In genomic region chr6:65310840-65311620, GRCm38 (mm10) we compare ENCODE assay signal across 19 mouse cellular contexts.
DNase-seq lines count a peak whose midpoint lies in the region; ATAC-seq and TF ChIP-seq lines count a peak whose summit lies in the region.
"Had no signal": no experiment of that assay in that cellular context is flagged by ENCODE, and none has a peak within 500 bp of the region (broad histone marks: within the 10 kb centered on the region; RNA-seq: fewer than 3 reads in every experiment).

No protein-coding gene starts in this region.

- no peaks in the 10 kb centered on the region for H3K27me3 ChIP-seq in embryonic facial prominence, embryonic 11.5 days (ENCODE audit: control insufficient read depth, insufficient read depth, low read length)
- no peaks in the 10 kb centered on the region for H3K27me3 ChIP-seq in hindbrain, embryonic 12.5 days
- no peaks in the 10 kb centered on the region for H3K27me3 ChIP-seq in midbrain, embryonic 14.5 days (ENCODE audit: control insufficient read depth, insufficient read depth, low read length)
- H3K27me3 ChIP-seq in lung, postnatal 0 days (replicated peaks; ENCODE audit: insufficient read depth, low read length) = no peaks in the 10 kb centered on the region
- H3K27me3 ChIP-seq: heart, embryonic 15.5 days; stomach, embryonic 15.5 days had no signal

- no peaks in the 10 kb centered on the region for H3K4me1 ChIP-seq in embryonic facial prominence, embryonic 11.5 days (ENCODE audit: control insufficient read depth, insufficient read depth, low read length)
- H3K4me1 ChIP-seq in hindbrain, embryonic 12.5 days = no peaks in the 10 kb centered on the region; the same call in 1 of the 2 replicates
- peaks cover 4% of the 10 kb centered on the region; the same call in 1 of the 2 replicates for H3K4me1 ChIP-seq in midbrain, embryonic 14.5 days (ENCODE audit: control insufficient read depth, insufficient read depth, low read length)
- H3K4me1 ChIP-seq in lung, postnatal 0 days (ENCODE audit: insufficient read depth, low read depth, low read length) = no peaks in the 10 kb centered on the region
- H3K4me1 ChIP-seq: heart, embryonic 15.5 days; stomach, embryonic 15.5 days had no signal

- TF ChIP-seq EP300 in lung, postnatal 0 days (IDR thresholded peaks at IDR 0.05) = no peak

- no peak overlapping the region for H3K4me2 ChIP-seq in embryonic facial prominence, embryonic 11.5 days (ENCODE audit: low read depth, low read length)
- H3K4me2 ChIP-seq in hindbrain, embryonic 12.5 days (replicated peaks) = no peak overlapping the region
- peak overlapping the region; percentile 23 for H3K4me2 ChIP-seq in midbrain, embryonic 14.5 days (ENCODE audit: low read length)
- H3K4me2 ChIP-seq in lung, postnatal 0 days (replicated peaks; ENCODE audit: low read depth, low read length) = no peak overlapping the region
- H3K4me2 ChIP-seq: heart, embryonic 15.5 days; stomach, embryonic 15.5 days had no signal

- 68% methylated on average over 11 of the region's 11 CpGs for WGBS in embryonic facial prominence, embryonic 11.5 days
- 27% methylated on average over 11 of the region's 11 CpGs for WGBS in hindbrain, embryonic 12.5 days
- WGBS in midbrain, embryonic 14.5 days = 7% methylated on average over 11 of the region's 11 CpGs
- WGBS in lung, postnatal 0 days = 71% methylated on average over 11 of the region's 11 CpGs

- no peak overlapping the region for H3K9ac ChIP-seq in embryonic facial prominence, embryonic 11.5 days (replicated peaks; ENCODE audit: low read length)
- no peak overlapping the region for H3K9ac ChIP-seq in hindbrain, embryonic 12.5 days
- H3K9ac ChIP-seq in midbrain, embryonic 14.5 days (replicated peaks; ENCODE audit: low read length) = 0 out of 2 replicates have a peak overlapping the region, but pooled peaks have one; percentile 18
- H3K9ac ChIP-seq in lung, postnatal 0 days (replicated peaks; ENCODE audit: low read depth) = no peak overlapping the region
- H3K9ac ChIP-seq: heart, embryonic 15.5 days; stomach, embryonic 15.5 days had no signal

- no peaks in the 10 kb centered on the region for H3K36me3 ChIP-seq in embryonic facial prominence, embryonic 11.5 days (replicated peaks; ENCODE audit: control insufficient read depth, insufficient read depth, low read depth, low read length)
- no peaks in the 10 kb centered on the region for H3K36me3 ChIP-seq in hindbrain, embryonic 12.5 days
- H3K36me3 ChIP-seq in midbrain, embryonic 14.5 days (ENCODE audit: control insufficient read depth, insufficient read depth, low read length) = no peaks in the 10 kb centered on the region
- H3K36me3 ChIP-seq in lung, postnatal 0 days (ENCODE audit: insufficient read depth, low read length) = no peaks in the 10 kb centered on the region
- H3K36me3 ChIP-seq: heart, embryonic 15.5 days; stomach, embryonic 15.5 days had no signal

- no peak overlapping the region for H3K4me3 ChIP-seq in embryonic facial prominence, embryonic 11.5 days (ENCODE audit: low read depth, low read length)
- no peak overlapping the region for H3K4me3 ChIP-seq in hindbrain, embryonic 12.5 days
- H3K4me3 ChIP-seq in midbrain, embryonic 14.5 days (replicated peaks; ENCODE audit: low read depth, low read length) = no peak overlapping the region
- no peak overlapping the region for H3K4me3 ChIP-seq in lung, postnatal 0 days (ENCODE audit: low read depth, low read length)
- H3K4me3 ChIP-seq: erythroblast, embryonic 14.5 days; heart, embryonic 15.5 days; stomach, embryonic 15.5 days had no signal

- ATAC-seq in embryonic facial prominence, embryonic 11.5 days (replicated peaks; ENCODE audit: insufficient number of reproducible peaks, low FRiP score, low TSS enrichment, low read depth) = 0 out of 2 replicates have a peak, but pooled peaks have one; percentile 34
- peak; percentile 84 for ATAC-seq in hindbrain, embryonic 12.5 days (ENCODE audit: low FRiP score)
- ATAC-seq in midbrain, embryonic 14.5 days (ENCODE audit: low FRiP score, low TSS enrichment) = peak; percentile 74; the same call in 1 of the 2 replicates
- ATAC-seq in lung, postnatal 0 days = no peak
- ATAC-seq: activated CD4-positive, CD25-positive, alpha-beta regulatory T cell, adult 4 months; CD4-positive, CD25-positive, alpha-beta regulatory T cell, adult 4 months had no signal

- DNase-seq in embryonic facial prominence, embryonic 11.5 days (ENCODE audit: low spot score) = peak; percentile 9
- peak; percentile 74 for DNase-seq in midbrain, embryonic 14.5 days
- DNase-seq in retina, postnatal 1 day = peak; percentile 20
- DNase-seq in adrenal gland, adult 18-20 months (ENCODE audit: low spot score in 2 of 2) = no peak
- no peak for DNase-seq in gastrocnemius, postnatal 10 days
- no peak for DNase-seq in lung, postnatal 0 days (ENCODE audit: low spot score)
- DNase-seq: cerebellum, postnatal 36 days; gastrocnemius, postnatal 14 days; layer of hippocampus, postnatal 36 days; right cerebral cortex, postnatal 4 days; thymus, postnatal 4 days had no signal

- no peaks in the 10 kb centered on the region for H3K9me3 ChIP-seq in embryonic facial prominence, embryonic 11.5 days (replicated peaks; ENCODE audit: control insufficient read depth, low read length)
- H3K9me3 ChIP-seq in hindbrain, embryonic 12.5 days (replicated peaks) = peaks cover 5% of the 10 kb centered on the region; the same call in 1 of the 2 replicates
- H3K9me3 ChIP-seq in midbrain, embryonic 14.5 days (ENCODE audit: control insufficient read depth, low read length) = no peaks in the 10 kb centered on the region; the same call in 1 of the 2 replicates
- no peaks in the 10 kb centered on the region for H3K9me3 ChIP-seq in lung, postnatal 0 days (ENCODE audit: low read length)
- H3K9me3 ChIP-seq: heart, embryonic 15.5 days; stomach, embryonic 15.5 days had no signal

- no peak for TF ChIP-seq CTCF in lung, postnatal 0 days (IDR thresholded peaks at IDR 0.05)

- H3K27ac ChIP-seq in embryonic facial prominence, embryonic 11.5 days (replicated peaks; ENCODE audit: low read depth, low read length) = no peak overlapping the region
- peak overlapping the region; percentile 83 for H3K27ac ChIP-seq in hindbrain, embryonic 12.5 days
- H3K27ac ChIP-seq in midbrain, embryonic 14.5 days (replicated peaks; ENCODE audit: low read depth, low read length) = peak overlapping the region; percentile 83
- no peak overlapping the region for H3K27ac ChIP-seq in lung, postnatal 0 days (ENCODE audit: low read length)
- H3K27ac ChIP-seq: heart, embryonic 15.5 days; kidney, postnatal 0 days; macrophage; stomach, embryonic 15.5 days had no signal

Comparison
In these comparisons a context has a peak if more than half of its experiments do, and no peak if none do; other contexts are left out.
1. DNase-seq: peak in embryonic facial prominence, embryonic 11.5 days (single experiment), midbrain, embryonic 14.5 days (single experiment) and retina, postnatal 1 day (single experiment); none in adrenal gland, adult 18-20 months (0 of 2), gastrocnemius, postnatal 10 days (single experiment) and lung, postnatal 0 days (single experiment).
2. H3K27ac ChIP-seq: peak in hindbrain, embryonic 12.5 days (single experiment) and midbrain, embryonic 14.5 days (single experiment); none in embryonic facial prominence, embryonic 11.5 days (single experiment) and lung, postnatal 0 days (single experiment).